Mouse (Mus musculus): ENCODE data around the gene Olfr393.

The Olfr393 gene

GRCm38 (mm10) chr11:73851354-73851753 is at the start of gene Olfr393:
Olfr393 (minus strand) TSS chr11:73851454.
- no peak for DNase-seq

- no peak for DNase-seq
These were observed 39.4 kb upstream of the Olfr393 start, which contains the start of gene Olfr394 for GRCm38 (mm10) chr11:73890671-73891070. Olfr394 (minus strand) TSS chr11:73890771.

GRCm38 (mm10) chr11:73816949-73817348 is 34.3 kb downstream of the Olfr393 start, which contains the start of gene Olfr392:
Olfr392 (minus strand) TSS chr11:73817049.
- no peak for DNase-seq

GRCm38 (mm10) chr11:73802952-73803351 is 48.3 kb downstream of the Olfr393 start, which contains the start of gene Olfr391-ps:
Olfr391-ps (minus strand) TSS chr11:73803052.
- DNase-seq: no peak
